Mouse (Mus musculus) megakaryocyte, adult 5-6 weeks (primary cell): Measurements from ENCODE around the gene Trabd. TPM values are rescaled to one million over a fixed set of nuclear protein-coding genes. Genes with fewer than 3 reads are reported as not detected.

Experiments
- ATAC-seq: 2 replicates; pipeline ENCODE4 v1.8.0; 2016; ENCODE audit warnings: mild to moderate bottlenecking, inconsistent platforms; ENCODE audit not compliant: poor library complexity, severe bottlenecking
- total RNA-seq, 2 experiments: library from RNA; stranded (forward) in 1 of 2; stranded (reverse) in 1 of 2; fragments of 153-499, 151-499 nt in 1 of 2; fragments of 221-1000, 200-1000 nt in 1 of 2; gene quantifications; 2 replicates each; pipeline versions ENCODE4 v1.2.3 to v1.2.4; 2015 to 2017

The Trabd gene
- total RNA-seq, 2 experiments from 2014 or later = 26.7 to 31.8 TPM

- ATAC-seq = no peak
Observed at GRCm38 (mm10) chr15:89076156-89076731, 1.3 kb downstream of the Trabd start.

GRCm38 (mm10) chr15:89078208-89078836, 3.4 kb downstream of the Trabd start:
- ATAC-seq = peak; percentile 61

GRCm38 (mm10) chr15:89083906-89084305, 9.0 kb downstream of the Trabd start:
- no peak for ATAC-seq

GRCm38 (mm10) chr15:89084826-89085225, 9.9 kb downstream of the Trabd start:
- ATAC-seq = no peak

DNA sequence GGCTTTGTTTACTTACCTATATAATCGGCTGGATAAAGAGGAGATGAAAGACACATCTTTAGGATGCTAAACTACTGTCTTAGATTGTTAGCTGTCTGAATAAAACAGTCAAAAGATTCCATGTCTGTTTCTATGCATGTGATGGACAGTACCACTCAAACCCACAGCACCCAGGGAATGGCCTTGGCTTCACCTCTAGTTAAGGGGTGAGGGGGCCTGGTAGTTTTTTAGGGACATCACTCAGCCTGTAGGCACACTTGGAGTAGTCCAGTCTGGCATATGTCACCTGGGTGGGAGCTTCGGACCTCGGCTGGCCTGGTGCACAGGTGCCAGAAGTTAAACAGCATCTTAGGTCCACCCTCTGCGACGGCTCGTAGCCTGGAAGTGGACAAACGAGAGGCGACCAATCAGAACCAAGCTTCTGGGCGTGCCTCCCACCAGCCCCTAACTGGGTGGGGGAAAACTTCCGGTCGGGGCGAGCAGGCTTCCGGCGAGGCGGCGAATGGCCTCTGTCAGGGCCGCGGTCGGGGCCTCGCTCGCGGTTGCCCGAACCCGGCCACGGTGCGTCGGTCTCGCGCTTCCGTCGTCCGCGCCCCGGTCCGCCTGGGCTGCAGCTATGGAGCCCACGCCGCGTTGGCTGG, 13.8 kb downstream of the Trabd start, which contains the start of gene Selenoo:
TSS of gene Selenoo (plus strand) at position 478 of the 641 bp plus-strand sequence.
- ATAC-seq = peak; percentile 97

- ATAC-seq = peak; percentile 25
Observed at GRCm38 (mm10) chr15:89089248-89090051, 14.5 kb downstream of the Trabd start.

GRCm38 (mm10) chr15:89090662-89091061, 15.7 kb downstream of the Trabd start:
- ATAC-seq = no peak

GRCm38 (mm10) chr15:89092181-89092580, 17.3 kb downstream of the Trabd start:
- ATAC-seq = no peak

DNA sequence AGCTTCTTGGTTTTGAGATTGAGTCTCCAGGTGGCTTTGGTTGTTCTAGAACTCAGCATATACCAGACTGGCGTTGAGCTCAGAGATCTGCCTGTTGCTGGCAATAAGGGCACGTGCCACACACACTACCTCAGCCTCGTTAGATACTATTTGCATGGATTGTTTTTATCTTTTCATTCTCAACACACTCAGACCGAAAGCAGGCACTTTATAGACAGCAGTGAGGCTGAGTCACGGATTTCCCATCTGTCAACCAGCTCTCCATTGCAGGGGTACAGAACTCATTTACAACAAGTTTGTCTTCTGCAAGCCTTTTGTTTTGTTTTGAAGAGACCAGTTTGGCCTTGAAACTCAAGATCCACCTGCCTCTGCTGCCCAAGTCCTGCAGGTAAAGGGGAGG, 22.5 kb downstream of the Trabd start:
- no peak for ATAC-seq

DNA sequence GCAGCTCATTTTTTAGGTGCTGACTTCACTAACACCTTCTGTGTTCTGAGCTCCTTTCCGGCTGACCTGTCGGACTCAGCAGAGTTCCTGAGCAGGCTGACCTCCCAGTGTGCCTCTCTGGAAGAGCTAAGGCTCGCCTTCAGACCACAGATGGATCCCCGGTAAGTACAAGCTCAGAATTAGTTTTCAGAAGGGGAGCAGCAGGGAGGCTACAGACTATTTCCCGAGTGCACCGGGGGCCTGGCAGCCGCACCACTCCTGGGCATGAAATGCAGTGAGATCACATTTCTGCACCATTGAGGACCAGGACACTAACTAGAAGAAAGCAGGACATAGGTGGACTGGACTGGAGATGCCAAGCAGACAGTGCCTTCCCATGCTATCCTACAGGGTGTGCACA, 23.7 kb downstream of the Trabd start:
- ATAC-seq = no peak

DNA sequence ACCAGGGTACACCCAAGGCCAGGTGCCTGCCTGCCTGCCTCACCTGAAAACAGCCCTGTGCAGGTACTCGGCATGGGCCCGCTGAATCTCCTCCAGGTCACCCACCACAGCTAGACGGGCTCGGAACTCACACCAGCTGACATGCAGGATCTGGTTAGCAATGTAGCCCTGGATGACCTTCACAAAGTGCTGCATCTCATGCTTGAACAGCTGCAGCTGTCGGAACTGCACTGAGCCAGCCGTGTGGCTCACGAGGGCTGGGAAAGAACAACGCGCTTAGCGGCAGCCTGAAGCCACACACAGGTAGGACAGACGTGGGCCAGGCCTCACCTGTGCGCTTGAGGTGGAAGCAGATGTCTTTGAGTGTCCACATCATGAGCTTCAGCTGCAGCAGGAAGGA, 25.9 kb downstream of the Trabd start:
- ATAC-seq = no peak

GRCm38 (mm10) chr15:89102646-89103045, 27.7 kb downstream of the Trabd start:
- ATAC-seq = no peak

DNA sequence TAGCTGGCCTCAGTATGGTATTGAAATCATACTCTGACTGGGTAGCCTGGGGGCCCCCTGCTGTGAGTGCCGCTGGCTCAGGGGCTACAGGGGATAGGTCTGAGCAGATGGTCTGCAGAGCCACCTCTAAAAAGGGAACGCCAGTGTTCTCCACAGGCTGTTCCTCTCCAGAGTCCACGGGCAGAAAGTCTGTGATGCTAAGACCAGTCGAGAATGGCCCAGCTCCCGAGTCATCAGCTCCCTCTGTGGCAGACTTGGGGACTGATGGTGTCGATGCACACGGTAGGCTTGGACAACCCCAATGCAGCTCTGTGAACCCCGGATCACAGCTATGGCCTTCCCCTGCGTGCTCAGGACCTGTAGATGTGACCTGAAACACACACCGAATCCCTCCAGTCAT, 29.0 kb downstream of the Trabd start:
- no peak for ATAC-seq

- ATAC-seq = no peak
Observed at GRCm38 (mm10) chr15:89104425-89104824, 29.5 kb downstream of the Trabd start.

DNA sequence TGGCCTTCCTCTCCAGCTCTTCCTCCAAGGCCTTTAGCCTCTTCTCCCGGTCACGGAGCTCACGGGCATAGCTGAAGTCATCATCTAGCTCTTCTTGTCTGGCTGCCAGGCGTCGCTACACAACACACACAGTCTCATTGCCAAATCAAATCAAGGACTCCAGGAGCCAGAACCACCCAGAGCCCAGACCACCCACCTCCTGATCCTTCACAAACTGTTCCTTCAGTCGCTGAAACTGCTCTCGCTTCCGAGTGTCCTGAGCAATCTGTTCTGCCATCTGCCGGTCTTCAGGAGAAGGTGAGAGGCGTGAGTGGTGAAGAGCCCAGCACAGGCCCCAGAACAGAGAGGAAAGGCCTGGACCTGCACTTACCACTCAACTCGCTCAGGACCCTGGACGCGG, 31.1 kb downstream of the Trabd start:
- ATAC-seq = no peak

- ATAC-seq = no peak
Observed at GRCm38 (mm10) chr15:89106976-89107375, 32.1 kb downstream of the Trabd start.

DNA sequence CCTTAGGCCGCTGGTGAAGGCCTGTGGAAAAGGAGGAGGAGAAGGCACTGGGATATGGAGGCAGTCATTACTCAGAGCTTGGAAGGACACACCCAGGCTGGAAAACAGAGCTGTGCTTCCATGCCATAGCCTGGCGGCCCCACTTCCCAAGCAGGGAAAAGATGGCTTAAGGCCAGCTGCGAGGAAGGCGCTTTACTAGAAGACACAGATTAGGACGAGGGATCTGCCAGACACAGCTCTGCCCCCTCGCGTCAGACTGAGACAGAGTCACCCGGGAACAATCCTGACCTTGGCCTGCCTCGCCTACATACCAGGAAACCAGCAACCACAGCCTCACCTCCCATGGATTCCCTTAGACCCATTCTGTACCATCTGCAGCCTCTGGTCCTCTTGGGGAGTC, 35.2 kb downstream of the Trabd start:
- ATAC-seq = no peak

GRCm38 (mm10) chr15:89118007-89118406, 43.1 kb downstream of the Trabd start:
- ATAC-seq = peak; percentile 48

DNA sequence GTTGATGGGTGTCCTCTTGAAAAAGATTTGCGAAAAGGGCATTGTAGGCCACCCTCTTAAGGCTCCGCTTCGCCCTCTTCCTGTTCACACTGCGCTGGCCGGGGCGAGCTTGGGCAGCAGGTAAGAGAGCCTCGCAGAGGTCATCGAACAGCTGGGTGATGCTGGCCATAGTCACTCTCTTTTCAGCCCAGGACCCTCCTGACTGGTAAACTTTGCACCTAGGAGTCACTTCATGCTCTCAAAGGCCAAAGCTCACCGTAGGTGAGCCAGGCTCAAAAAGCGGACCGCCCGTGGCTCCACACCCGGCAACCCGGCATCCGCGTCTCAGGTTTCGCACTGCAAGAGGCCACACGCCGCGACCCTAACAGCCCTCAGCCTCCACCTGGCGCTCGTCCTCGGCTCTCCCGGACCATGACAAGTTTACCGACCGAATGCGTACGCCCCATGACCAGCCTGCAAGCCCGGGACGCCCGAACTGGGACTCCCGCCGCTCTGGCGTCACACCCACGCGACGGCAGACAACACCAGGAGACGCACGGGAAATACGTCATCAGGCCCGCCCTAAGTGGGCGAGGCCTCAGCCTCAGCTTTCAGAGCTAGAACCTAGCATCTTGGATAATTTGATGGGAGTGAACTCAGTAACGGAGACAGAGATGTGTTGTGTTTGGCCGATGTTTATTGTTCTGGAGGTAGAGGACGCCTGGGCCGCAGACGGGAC, 47.9 kb downstream of the Trabd start, which contains the start of gene Tubgcp6:
TSS of gene Tubgcp6 (minus strand) at position 464 of the 718 bp plus-strand sequence.
- ATAC-seq = peak; percentile 98

DNA sequence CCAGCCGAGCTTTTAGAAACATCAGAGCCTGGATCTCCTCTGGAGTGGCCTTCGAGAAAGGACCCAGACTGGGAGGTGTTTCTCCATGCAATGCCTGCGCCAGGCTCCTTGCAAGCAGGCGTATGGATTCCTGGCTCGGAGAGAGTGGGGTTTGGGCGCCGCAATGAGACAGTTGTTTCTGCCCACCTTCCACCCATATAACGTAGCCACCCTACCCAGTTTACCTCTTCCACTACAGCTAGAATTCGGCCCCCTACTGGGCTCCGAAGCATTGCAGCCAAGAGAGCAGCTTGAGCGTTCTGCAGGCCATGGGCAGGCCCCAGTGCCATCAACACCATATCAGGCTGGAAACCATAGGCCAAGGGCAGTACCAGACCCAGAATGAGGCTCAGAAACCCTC, 48.7 kb downstream of the Trabd start:
- no peak for ATAC-seq

- ATAC-seq = no peak
Observed at GRCm38 (mm10) chr15:89124312-89124711, 49.4 kb downstream of the Trabd start.
